Mouse (Mus musculus) embryonic facial prominence, embryonic 11.5 days (tissue): ENCODE data around the gene Cdc42bpa. TPM values are rescaled to one million over a fixed set of nuclear protein-coding genes. Genes with fewer than 3 reads are reported as not detected.

Experiments
- ATAC-seq: fragments of 200-750 bp; cut with Nextera tagmentation; replicated peaks from 2 replicates; pipeline ENCODE4 v1.8.0; 2017; ENCODE audit warnings: low read depth; ENCODE audit not compliant: insufficient number of reproducible peaks, low FRiP score, low TSS enrichment
- DNase-seq: peaks from one replicate; pipeline ENCODE4 v3.0.0-alpha.2; 2015; ENCODE audit warnings: low spot score
- H3K27ac ChIP-seq: fragments of 300-500 bp; sonication (generic); replicated peaks from 2 replicates; pipeline ENCODE4 v1.5.1; 2014; ENCODE audit warnings: mild to moderate bottlenecking, low read depth, low read length, control low read depth
- H3K27me3 ChIP-seq: fragments of 300-500 bp; sonication (generic); 2 replicates; pipeline ENCODE4 v1.6.1; 2014; ENCODE audit warnings: mild to moderate bottlenecking, low read length, moderate library complexity, mixed read lengths; ENCODE audit not compliant: control insufficient read depth, insufficient read depth
- H3K36me3 ChIP-seq: fragments of 300-500 bp; sonication (generic); replicated peaks from 2 replicates; pipeline ENCODE4 v1.6.1; 2014; ENCODE audit warnings: low read depth, mild to moderate bottlenecking, low read length, moderate library complexity, mixed read lengths; ENCODE audit not compliant: control insufficient read depth, insufficient read depth
- H3K4me1 ChIP-seq: fragments of 300-500 bp; sonication (generic); 2 replicates; pipeline ENCODE4 v1.6.1; 2014; ENCODE audit warnings: low read length, mixed read lengths; ENCODE audit not compliant: control insufficient read depth, insufficient read depth
- H3K4me2 ChIP-seq: fragments of 300-500 bp; sonication (generic); 2 replicates; pipeline ENCODE4 v1.6.1; 2014; ENCODE audit warnings: low read depth, mild to moderate bottlenecking, control low read depth, low read length, moderate library complexity
- H3K4me3 ChIP-seq: fragments of 300-500 bp; sonication (generic); 2 replicates; pipeline ENCODE4 v1.5.1; 2014; ENCODE audit warnings: low read depth, low read length, control low read depth
- H3K9ac ChIP-seq: fragments of 300-500 bp; sonication (generic); replicated peaks from 2 replicates; pipeline ENCODE4 v1.6.1; 2014; ENCODE audit warnings: mild to moderate bottlenecking, control low read depth, low read length
- H3K9me3 ChIP-seq: fragments of 300-500 bp; sonication (generic); replicated peaks from 2 replicates; pipeline ENCODE4 v1.6.1; 2016; ENCODE audit warnings: mild to moderate bottlenecking, low read length, inconsistent platforms, mixed read lengths; ENCODE audit not compliant: control insufficient read depth
- WGBS: fragments of 180-500 bp; shearing (Covaris S2); extraction: QIAGEN DNeasy Blood & Tissue Kit; methylation state at CpG from one replicate; pipeline ENCODE4 v1.1.7; 2014; 5-methylcytosine and 5-hydroxymethylcytosine counted together
- polyA plus RNA-seq: library from polyadenylated mRNA; unstranded; fragments of >200 nt; fragmentation: Nextera tagmentation; extraction: Ambion mirVana; gene quantifications from 2 replicates; pipeline ENCODE4 v1.2.1, GENCODE M21; 2014

The Cdc42bpa gene
- polyA plus RNA-seq, 1 experiment from 2014 or later, result 13.8 TPM

- 81% methylated on average over 6 of the region's 6 CpGs for WGBS
- H3K9ac ChIP-seq, result no peak overlapping the region
- H3K4me2 ChIP-seq, result no peak overlapping the region
These were observed 33.2 kb upstream of the Cdc42bpa start for GRCm38 (mm10) chr1:179927102-179927501.

GRCm38 (mm10) chr1:179928822-179929221, 31.4 kb upstream of the Cdc42bpa start:
- no peak overlapping the region for H3K4me2 ChIP-seq
- no peak overlapping the region for H3K9ac ChIP-seq
- DNase-seq (no peak), ATAC-seq (no peak)
- no peaks in the 10 kb centered on the region for H3K9me3 ChIP-seq
- H3K4me1 ChIP-seq, result no peaks in the 10 kb centered on the region
- 68% methylated on average over 7 of the region's 7 CpGs for WGBS
- H3K36me3 ChIP-seq, result no peaks in the 10 kb centered on the region
- H3K27ac ChIP-seq, result no peak overlapping the region
- no peak overlapping the region for H3K4me3 ChIP-seq
- no peaks in the 10 kb centered on the region for H3K27me3 ChIP-seq

More at GRCm38 (mm10) chr1:179927102-179927501, 33.2 kb upstream of the Cdc42bpa start:
- Histone ChIP-seq H3K27me3 (no peaks in the 10 kb centered on the region), H3K36me3 (no peaks in the 10 kb centered on the region), H3K27ac (no peak overlapping the region), H3K4me1 (no peaks in the 10 kb centered on the region), H3K9me3 (no peaks in the 10 kb centered on the region), H3K4me3 (no peak overlapping the region)
- no peak for ATAC-seq
- no peak for DNase-seq

- H3K4me1 ChIP-seq, result no peaks in the 10 kb centered on the region
- DNase-seq (no peak), ATAC-seq (no peak)
- 53% methylated on average over 3 of the region's 3 CpGs for WGBS
- no peak overlapping the region for H3K4me3 ChIP-seq
- no peaks in the 10 kb centered on the region for H3K27me3 ChIP-seq
- no peaks in the 10 kb centered on the region for H3K36me3 ChIP-seq
- no peak overlapping the region for H3K9ac ChIP-seq
- no peak overlapping the region for H3K4me2 ChIP-seq
- no peaks in the 10 kb centered on the region for H3K9me3 ChIP-seq
- no peak overlapping the region for H3K27ac ChIP-seq
These were observed 29.0 kb upstream of the Cdc42bpa start for GRCm38 (mm10) chr1:179931247-179931646.

- Histone ChIP-seq H3K4me2 (no peak overlapping the region), H3K4me3 (no peak overlapping the region), H3K27me3 (no peaks in the 10 kb centered on the region), H3K4me1 (no peaks in the 10 kb centered on the region), H3K36me3 (no peaks in the 10 kb centered on the region), H3K9ac (no peak overlapping the region), H3K9me3 (no peaks in the 10 kb centered on the region), H3K27ac (no peak overlapping the region)
- 87% methylated on average over 3 of the region's 3 CpGs for WGBS
- ATAC-seq (no peak), DNase-seq (no peak)
These were observed 26.2 kb upstream of the Cdc42bpa start for GRCm38 (mm10) chr1:179934064-179934463.

GRCm38 (mm10) chr1:179940071-179940786, 20.0 kb upstream of the Cdc42bpa start:
- no peak for ATAC-seq
- no peak for DNase-seq

GRCm38 (mm10) chr1:179940787-179941352, 19.4 kb upstream of the Cdc42bpa start:
- H3K27me3 ChIP-seq, result no peaks in the 10 kb centered on the region
- no peak for ATAC-seq
- DNase-seq, result no peak
- H3K27ac ChIP-seq, result no peak overlapping the region
- H3K4me1 ChIP-seq, result no peaks in the 10 kb centered on the region
- H3K36me3 ChIP-seq, result no peaks in the 10 kb centered on the region
- H3K9ac ChIP-seq, result no peak overlapping the region
- H3K9me3 ChIP-seq, result no peaks in the 10 kb centered on the region
- WGBS, result 91% methylated on average over 14 of the region's 14 CpGs
- H3K4me3 ChIP-seq, result no peak overlapping the region
- no peak overlapping the region for H3K4me2 ChIP-seq

More at GRCm38 (mm10) chr1:179940071-179940786, 20.0 kb upstream of the Cdc42bpa start:
- Histone ChIP-seq H3K27me3 (no peaks in the 10 kb centered on the region), H3K4me2 (no peak overlapping the region), H3K36me3 (no peaks in the 10 kb centered on the region), H3K9ac (no peak overlapping the region), H3K4me3 (no peak overlapping the region), H3K9me3 (no peaks in the 10 kb centered on the region), H3K27ac (no peak overlapping the region), H3K4me1 (no peaks in the 10 kb centered on the region)
- WGBS, result 79% methylated on average over 23 of the region's 23 CpGs

- no peak overlapping the region for H3K4me3 ChIP-seq
- H3K27me3 ChIP-seq, result no peaks in the 10 kb centered on the region
- ATAC-seq (no peak), DNase-seq (no peak)
- no peak overlapping the region for H3K27ac ChIP-seq
- H3K9ac ChIP-seq, result no peak overlapping the region
- no peaks in the 10 kb centered on the region for H3K4me1 ChIP-seq
- no peaks in the 10 kb centered on the region for H3K9me3 ChIP-seq
- no peak overlapping the region for H3K4me2 ChIP-seq
- no peaks in the 10 kb centered on the region for H3K36me3 ChIP-seq
- WGBS, result 93% methylated on average over 10 of the region's 10 CpGs
These were observed 15.3 kb upstream of the Cdc42bpa start for GRCm38 (mm10) chr1:179945017-179945416.

- 31% methylated on average over 2 of the region's 2 CpGs for WGBS
- Histone ChIP-seq H3K27ac (no peak overlapping the region), H3K4me1 (no peaks in the 10 kb centered on the region), H3K4me3 (no peak overlapping the region), H3K36me3 (no peaks in the 10 kb centered on the region), H3K27me3 (no peaks in the 10 kb centered on the region), H3K9ac (no peak overlapping the region), H3K4me2 (no peak overlapping the region), H3K9me3 (no peaks in the 10 kb centered on the region)
- no peak for DNase-seq
- no peak for ATAC-seq
These were observed 13.7 kb upstream of the Cdc42bpa start for GRCm38 (mm10) chr1:179946616-179947015.
